In the genomic region with DNA sequence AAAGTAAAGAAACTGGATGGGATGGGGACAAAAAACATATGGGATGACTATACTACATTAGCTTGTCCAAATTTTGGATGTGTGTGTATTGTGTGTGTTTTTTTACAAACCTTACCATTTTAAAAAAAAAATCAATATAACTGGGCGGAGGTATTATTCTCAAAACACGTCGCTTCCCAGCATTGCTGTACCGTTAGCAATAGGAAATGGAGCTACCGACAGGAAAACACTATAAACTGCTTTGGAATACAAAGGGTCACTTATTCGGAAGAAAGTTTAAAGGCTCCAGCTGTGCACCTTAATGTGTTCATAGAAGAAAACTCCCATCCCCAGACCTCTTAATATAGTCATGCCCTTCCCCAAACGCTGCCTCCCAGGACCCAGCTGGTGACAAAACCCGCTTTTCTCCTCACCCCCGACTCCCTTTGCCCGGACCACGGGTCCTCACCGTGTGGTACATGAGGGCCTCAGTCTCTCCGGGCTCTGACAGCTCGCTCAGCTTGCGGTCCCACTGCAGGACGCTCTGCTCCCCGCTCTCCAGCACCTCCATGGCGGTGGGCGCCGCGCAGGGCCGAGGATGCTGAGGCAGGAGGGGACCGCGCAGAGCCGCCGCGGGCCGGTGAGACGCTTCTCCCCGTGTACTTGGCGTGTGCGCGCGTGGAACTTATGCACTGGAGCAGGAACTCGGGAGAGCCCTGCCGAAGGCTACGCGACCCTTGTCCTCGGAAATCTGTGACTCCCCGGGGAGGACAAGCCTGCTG, we compare ENCODE assay signal across 8 mouse cellular contexts. TPM values are rescaled to one million over a fixed set of nuclear protein-coding genes. Genes with fewer than 3 reads are reported as not detected.
DNase-seq lines count a peak whose midpoint lies in the region; ATAC-seq and TF ChIP-seq lines count a peak whose summit lies in the region.

No protein-coding gene starts in this region.

- peak overlapping the region; percentile 27; the same call in 1 of the 2 replicates for H3K27ac ChIP-seq in bone marrow, adult 2 months (ENCODE audit: control insufficient read depth, insufficient read depth, low read depth, low read length, poor library complexity)
- H3K27ac ChIP-seq in forebrain, embryonic 15.5 days (replicated peaks): peak overlapping the region; percentile 49
- peak overlapping the region; percentile 90 for H3K27ac ChIP-seq in intestine, embryonic 16.5 days (ENCODE audit: low read length)

- no peaks in the 10 kb centered on the region for H3K9me3 ChIP-seq in forebrain, embryonic 15.5 days
- no peaks in the 10 kb centered on the region for H3K9me3 ChIP-seq in intestine, embryonic 16.5 days (ENCODE audit: control insufficient read depth, low read length)

- H3K27me3 ChIP-seq in forebrain, embryonic 15.5 days: no peaks in the 10 kb centered on the region
- no peaks in the 10 kb centered on the region for H3K27me3 ChIP-seq in intestine, embryonic 16.5 days (replicated peaks; ENCODE audit: control insufficient read depth, insufficient read depth, low read length)

- H3K4me2 ChIP-seq in forebrain, embryonic 15.5 days (replicated peaks): peak overlapping the region; percentile 64
- H3K4me2 ChIP-seq in intestine, embryonic 16.5 days (ENCODE audit: low read depth, low read length): peak overlapping the region; percentile 65

- under 1% methylated on average over 40 of the region's 40 CpGs for WGBS in bone marrow, adult 2 months
- 1% methylated on average over 40 of the region's 40 CpGs for WGBS in forebrain, embryonic 15.5 days
- WGBS in intestine, embryonic 16.5 days: 1% methylated on average over 40 of the region's 40 CpGs

- TF ChIP-seq CTCF in bone marrow, adult 2 months (IDR thresholded peaks at IDR 0.05; ENCODE audit: control insufficient read depth, insufficient read depth, low read length): no peak

- H3K4me3 ChIP-seq in bone marrow, adult 2 months (replicated peaks; ENCODE audit: control insufficient read depth, low read depth, low read length): peak overlapping the region; percentile 68
- peak overlapping the region; percentile 74 for H3K4me3 ChIP-seq in forebrain, embryonic 15.5 days
- peak overlapping the region; percentile 88 for H3K4me3 ChIP-seq in intestine, embryonic 16.5 days (ENCODE audit: low read length)

- no peaks in the 10 kb centered on the region for H3K36me3 ChIP-seq in forebrain, embryonic 15.5 days
- H3K36me3 ChIP-seq in intestine, embryonic 16.5 days (ENCODE audit: control insufficient read depth, insufficient read depth, low read length): no peaks in the 10 kb centered on the region

- no peak; the same call in 1 of the 2 replicates for TF ChIP-seq POLR2A in bone marrow, adult 2 months (IDR thresholded peaks at IDR 0.05; ENCODE audit: borderline replicate concordance, control insufficient read depth, low read depth, low read length)

- DNase-seq in right cerebral cortex, postnatal 14 days: peak; percentile 37
- no peak for DNase-seq in right cerebral cortex, postnatal 4 days
- DNase-seq in mesoderm, embryonic 11.5 days (ENCODE audit: low read depth, low spot score): peak; percentile 41
- DNase-seq in urinary bladder, postnatal 10 days (ENCODE audit: low spot score): no peak
- DNase-seq in left cerebral cortex, adult 8-10 months (ENCODE audit: low spot score in 2 of 2): no peak

- ATAC-seq in forebrain, embryonic 15.5 days (replicated peaks): peak; percentile 57
- ATAC-seq in intestine, embryonic 16.5 days: peak; percentile 52

- H3K4me1 ChIP-seq in bone marrow, adult 2 months (ENCODE audit: control insufficient read depth, insufficient read depth, low read length): no peaks in the 10 kb centered on the region; the same call in 1 of the 2 replicates
- H3K4me1 ChIP-seq in forebrain, embryonic 15.5 days: peaks cover 16% of the 10 kb centered on the region
- peaks cover 12% of the 10 kb centered on the region for H3K4me1 ChIP-seq in intestine, embryonic 16.5 days (ENCODE audit: control insufficient read depth, insufficient read depth, low read length)

- H3K9ac ChIP-seq in forebrain, embryonic 15.5 days (replicated peaks): peak overlapping the region; percentile 57
- H3K9ac ChIP-seq in intestine, embryonic 16.5 days (ENCODE audit: low read depth, low read length): peak overlapping the region; percentile 92

RNA-seq across cellular contexts. Expression of a gene that starts 0.5 kb away (rescaled TPM):
- 3.2 and 8.2 TPM in 2 replicates for polyA plus RNA-seq in bone marrow, adult 2 months (2011; ENCODE audit: insufficient read depth, insufficient read length, low replicate concordance, missing spikeins)
- polyA plus RNA-seq in forebrain, embryonic 15.5 days (2015; fragmentation: Nextera tagmentation; extraction: Ambion mirVana): 2.7 and 2.9 TPM in 2 replicates
- polyA plus RNA-seq in intestine, embryonic 16.5 days (2015; fragmentation: Nextera tagmentation; extraction: Ambion mirVana): 13.4 and 13.9 TPM in 2 replicates
- 10 to 100 TPM in 1 of 4 experiments, 1 to 10 TPM in 3; 7.9 to 10.8 (median 9.6) TPM for total RNA-seq in left cerebral cortex, adult 8-10 months (2022)

Comparison
In these comparisons a context has a peak if more than half of its experiments do, and no peak if none do; other contexts are left out.
1. DNase-seq: peak in right cerebral cortex, postnatal 14 days (single experiment) and mesoderm, embryonic 11.5 days (single experiment); none in right cerebral cortex, postnatal 4 days (single experiment), urinary bladder, postnatal 10 days (single experiment) and left cerebral cortex, adult 8-10 months (0 of 2).
2. H3K27ac ChIP-seq: peak in every context shown above with its lines; median percentile 90 in intestine, embryonic 16.5 days; 49 in forebrain, embryonic 15.5 days; 27 in bone marrow, adult 2 months.
3. Peak in every context shown above with its lines, with median percentiles within 50 percentile points of each other: H3K4me3 ChIP-seq.